Mouse (Mus musculus): Measurements from ENCODE around the gene Bcat1. TPM values are rescaled to one million over a fixed set of nuclear protein-coding genes. Genes with fewer than 3 reads are reported as not detected.

Bcat1 gene
- 1 to 10 TPM in 2 of 4 experiments, under 1 TPM in 2; 0.02 to 1.2 (median 0.80) TPM for total RNA-seq (2022)

DNA sequence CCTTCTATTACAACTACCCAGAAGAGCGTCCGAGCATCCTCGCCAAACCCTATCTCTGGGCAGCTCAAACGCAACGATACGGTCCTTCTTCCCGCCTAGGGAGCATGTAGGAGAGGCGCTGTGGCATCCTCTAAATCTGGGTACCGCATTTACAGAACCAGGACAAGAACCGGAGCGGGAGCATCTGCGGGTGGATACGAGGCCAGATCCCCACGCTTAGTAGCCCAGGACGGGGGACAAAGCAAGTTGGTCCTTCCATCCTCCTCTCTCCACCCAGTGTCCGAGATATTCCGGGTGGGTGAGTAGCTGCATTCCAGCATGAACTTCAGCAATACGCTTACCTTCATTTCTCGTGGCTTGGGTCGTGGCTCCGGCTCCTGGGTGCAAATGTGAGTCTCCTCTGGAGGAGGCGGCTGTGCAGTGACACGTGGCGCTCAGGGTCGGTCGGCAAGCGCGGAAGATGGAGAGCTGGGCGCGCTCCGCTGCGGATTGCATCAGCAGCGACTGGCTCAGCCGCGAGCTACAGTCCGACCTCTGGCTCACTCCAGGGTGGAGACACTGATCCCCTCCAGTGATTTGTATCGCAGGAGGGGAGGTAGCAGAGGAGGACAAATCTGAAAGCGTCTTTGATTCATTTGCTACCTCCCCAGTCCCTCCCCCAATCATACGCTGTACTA, at the start of gene Bcat1:
Bcat1 (minus strand) TSS at position 637 of the 677 bp plus-strand sequence.
- no peak for DNase-seq (ENCODE audit: low spot score in 2 of 2)

DNA sequence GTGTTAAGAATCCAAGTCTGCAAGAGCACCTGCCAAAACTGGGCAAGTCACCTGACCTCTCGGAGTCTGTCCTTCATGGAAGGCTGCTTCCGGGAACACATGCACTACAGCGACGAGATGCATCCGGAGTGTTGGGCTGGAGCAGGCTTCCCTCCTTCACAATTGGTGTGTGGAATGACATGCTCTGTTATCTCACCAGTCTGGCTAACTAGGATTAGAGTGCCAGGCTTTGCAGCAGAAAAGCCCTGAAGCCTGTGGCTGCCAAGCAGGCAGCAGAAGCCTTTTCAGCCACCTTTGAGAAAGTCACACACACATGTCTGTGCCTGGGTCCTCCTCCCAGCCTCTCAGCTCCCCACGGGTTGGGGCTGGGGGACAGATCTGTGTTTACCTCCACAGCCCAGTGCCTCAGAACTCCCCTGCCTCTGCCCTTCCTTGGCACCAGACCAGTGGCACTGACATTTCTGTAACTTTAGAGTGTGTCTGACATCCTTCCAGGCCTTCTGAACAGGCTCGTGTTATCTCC, 49.7 kb upstream of the Bcat1 start:
- DNase-seq (ENCODE audit: low spot score in 2 of 2) = peak; percentile 11 to 49

DNA sequence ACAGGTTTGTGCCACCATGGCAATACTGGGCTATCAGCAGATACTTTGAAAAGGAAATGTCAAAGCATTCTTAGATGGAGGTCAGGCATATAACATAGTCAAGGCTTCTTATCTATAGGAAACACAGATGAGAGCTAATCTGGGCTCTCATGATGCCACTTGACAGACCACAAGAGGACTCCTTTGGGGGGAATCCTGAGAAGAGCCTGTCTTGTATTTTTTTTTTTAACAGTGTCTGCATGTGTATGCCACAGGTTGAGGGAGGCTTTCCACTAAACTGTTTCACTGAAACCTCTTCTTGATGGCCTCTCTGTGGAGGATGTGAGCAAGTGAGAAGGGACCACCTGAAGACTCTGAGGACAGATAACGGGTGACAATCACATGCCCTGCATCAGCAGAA, 48.6 kb upstream of the Bcat1 start:
- DNase-seq (ENCODE audit: low spot score in 2 of 2) = no peak

DNA sequence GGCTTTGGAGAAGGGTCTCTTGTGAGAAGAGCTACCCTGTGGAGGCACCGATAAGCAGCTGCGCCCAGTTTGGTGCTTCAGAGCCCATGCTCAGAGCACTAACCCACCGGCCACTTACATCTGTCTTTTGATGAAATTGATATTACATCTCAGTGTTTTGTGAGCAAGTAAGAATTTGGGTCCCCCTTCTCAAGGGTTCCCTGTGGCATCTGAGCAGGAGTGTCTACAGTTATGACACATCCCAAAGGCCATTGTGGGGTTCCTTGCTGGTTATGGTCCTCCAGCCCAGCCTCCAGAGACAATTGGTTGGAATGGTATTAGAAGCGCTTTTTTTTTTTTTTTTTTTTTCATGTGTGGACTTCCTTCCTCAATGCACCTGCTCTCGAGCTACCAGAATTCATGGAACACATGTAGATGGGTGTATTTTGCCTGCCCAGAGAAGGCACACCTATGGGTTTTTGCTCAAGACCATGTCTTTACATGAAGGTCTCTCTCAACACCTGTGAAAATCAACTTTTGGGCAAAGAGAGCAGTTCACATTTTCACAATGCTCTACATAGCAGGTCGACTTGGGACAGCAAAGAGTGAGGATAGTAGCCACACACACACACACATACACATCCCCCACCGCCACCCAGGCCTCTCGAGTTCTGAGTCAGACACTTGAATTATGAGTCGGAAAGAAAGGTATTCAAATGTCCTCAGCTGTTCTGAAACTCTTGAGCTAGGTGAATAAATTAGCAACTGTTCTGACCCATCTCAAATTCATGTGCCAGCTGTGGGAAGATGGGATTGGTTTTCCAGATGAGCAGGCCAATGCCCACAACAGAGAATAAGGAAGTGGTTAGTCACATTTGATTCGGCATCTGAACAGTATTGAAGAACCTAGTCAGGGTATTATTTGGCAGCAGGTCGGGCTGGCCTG, 47.4 kb upstream of the Bcat1 start:
- DNase-seq (ENCODE audit: low spot score in 2 of 2) = no peak

DNA sequence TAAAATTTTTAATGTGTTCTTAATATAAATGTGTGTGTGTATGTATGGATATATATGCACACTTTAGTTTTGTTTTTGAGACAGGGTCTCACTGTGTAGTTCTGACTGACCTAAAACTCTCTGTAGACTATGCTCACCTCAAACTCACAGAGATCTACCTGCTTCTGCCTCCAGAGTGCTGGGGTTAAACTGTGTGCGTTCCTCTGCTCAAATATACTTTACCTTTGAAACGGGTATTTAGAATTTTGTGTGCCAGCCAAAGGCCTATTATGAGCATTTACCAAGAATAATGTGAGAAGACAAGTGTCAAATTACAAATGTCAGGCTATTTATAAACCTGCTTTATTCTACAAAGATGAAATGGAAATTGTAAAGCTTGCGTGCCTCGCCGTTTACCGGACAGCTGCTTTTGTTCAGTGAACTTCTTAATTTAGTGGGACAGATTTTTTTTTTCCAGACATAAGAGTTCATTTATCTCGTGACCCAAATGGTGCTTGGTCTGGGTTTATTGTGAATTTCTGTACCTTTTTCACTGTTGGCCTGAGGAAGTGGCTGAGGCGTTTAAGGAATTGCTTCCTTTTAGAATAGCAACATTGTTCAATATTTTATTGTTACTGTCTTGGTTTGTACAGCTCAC, 46.6 kb upstream of the Bcat1 start:
- DNase-seq (ENCODE audit: low spot score in 2 of 2) = no peak

DNA sequence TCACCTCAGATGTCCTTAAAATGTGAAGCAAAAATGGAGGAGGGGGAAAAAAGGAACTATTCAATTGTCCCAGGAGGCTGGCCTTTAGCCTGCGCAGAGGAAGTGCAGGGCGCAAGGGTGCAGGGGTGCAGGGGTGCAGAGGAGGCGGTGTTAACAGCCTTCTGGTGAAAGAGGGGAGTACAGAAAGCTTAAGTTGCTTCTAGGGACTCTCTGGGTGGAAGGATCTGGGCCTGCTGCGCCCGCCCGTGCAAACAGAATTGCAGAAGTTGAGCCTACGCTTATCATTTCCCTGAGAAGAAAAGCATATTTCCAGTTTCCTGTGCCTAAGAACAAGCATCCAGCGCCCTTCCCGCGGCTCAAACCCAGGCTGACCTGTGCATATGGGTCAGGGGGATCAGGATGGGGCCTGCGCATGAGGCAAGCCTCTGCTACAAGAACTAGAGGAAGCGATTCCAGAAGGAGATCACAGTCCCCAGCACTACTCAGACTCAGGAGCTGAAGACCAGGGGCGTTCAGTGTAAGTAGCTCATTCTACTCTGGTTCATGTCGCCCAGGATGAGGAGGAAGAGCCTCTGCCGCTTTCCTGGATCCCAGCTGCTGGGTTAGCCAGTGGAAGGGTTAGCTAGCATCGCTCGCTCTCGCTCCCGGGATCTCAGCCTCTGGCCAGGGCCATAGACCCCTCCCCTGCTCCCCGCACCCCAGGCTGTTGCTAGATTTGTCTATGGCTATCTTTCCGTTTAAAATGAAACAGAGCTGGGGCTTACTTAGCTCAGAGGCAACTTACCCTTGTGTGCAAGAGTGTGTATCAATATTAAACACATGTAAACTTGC, 45.8 kb upstream of the Bcat1 start:
- DNase-seq (ENCODE audit: low spot score in 2 of 2) = no peak

DNA sequence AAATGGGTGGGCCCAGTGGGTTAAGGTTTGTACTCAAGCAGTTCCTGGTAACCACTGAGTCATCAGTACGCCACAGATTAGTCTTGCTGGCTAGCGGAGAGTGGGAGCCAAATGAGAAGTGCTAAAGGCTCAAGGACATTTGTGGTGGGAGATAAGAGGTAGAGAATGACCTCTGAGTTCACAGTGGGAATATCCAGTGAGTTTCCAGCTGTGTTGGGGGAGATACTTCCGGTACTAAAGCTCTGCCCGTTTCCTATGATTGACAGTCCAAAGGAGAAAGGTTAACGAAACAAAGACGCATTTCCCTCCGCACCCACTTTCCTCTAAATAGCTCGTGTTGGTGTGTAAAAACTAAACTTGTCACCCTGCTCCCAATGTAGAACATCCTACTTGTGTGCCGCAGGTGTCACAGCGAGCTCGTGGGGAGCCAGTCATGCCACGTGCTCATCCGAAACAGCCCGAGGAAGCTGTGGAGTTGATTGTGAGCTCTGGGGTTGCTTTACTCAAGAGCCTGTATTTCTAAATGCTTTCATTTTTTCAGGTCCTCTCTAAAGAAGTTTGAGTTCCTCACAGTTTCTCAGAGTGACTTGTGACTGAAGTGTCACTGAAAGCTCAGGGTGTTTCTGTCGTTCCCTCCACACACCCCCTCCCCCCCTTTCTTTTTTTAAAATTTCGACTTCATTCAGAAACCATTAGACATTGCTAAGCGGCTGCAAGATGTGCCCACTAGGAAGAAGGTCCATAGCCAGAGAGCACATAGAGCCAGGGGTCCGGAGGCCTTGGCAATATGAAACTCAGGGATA, 45.0 kb upstream of the Bcat1 start:
- DNase-seq (ENCODE audit: low spot score in 2 of 2) = no peak

DNA sequence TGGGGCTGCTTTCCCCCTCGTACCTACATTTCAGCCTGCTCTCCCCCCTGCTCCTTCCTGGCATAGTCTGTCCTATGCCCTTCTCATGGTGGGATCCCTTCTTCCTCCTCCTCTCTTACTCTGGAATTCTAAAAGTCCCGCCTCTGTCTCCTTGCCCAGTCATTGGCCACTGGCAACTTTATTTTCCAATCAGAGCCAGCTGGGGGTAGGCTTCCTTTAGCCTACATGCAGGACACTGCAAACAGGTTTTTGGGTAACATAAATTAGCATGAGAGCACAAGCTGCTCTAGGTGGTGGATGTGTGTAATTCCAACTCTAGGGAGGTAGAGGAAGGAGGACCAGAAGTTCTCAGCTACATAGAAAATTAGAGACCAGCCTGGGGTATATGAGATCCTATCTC, 44.1 kb upstream of the Bcat1 start:
- DNase-seq (ENCODE audit: low spot score in 2 of 2) = no peak

DNA sequence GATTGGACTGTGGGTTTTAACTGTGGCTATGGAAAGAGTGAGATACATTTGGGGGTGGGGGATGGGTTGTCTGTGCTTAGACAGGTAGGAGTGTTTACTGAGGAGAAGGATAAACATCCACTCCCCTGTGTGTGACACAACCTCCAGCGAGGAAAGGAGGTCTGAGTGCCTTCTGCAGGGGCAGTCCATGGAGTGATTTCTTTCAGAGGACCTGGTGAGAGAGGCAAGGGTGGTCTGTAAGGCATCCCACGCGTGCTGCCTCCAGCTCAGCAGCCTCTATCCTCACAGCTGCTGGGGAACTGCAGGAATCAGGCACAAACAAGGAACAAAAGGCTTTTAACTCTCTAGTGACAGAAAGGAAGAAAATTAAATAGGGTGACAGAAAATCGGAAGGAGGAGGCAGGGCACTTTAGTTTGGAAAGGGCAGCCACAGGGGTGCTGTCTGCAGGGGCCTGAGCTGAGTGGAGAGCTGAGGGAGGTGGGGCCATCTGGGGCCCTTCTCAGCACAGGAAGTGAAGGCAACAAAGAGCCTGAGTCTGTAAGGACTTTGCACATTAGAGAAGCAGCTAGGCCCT, 40.2 kb upstream of the Bcat1 start:
- DNase-seq (ENCODE audit: low spot score in 2 of 2) = no peak

DNA sequence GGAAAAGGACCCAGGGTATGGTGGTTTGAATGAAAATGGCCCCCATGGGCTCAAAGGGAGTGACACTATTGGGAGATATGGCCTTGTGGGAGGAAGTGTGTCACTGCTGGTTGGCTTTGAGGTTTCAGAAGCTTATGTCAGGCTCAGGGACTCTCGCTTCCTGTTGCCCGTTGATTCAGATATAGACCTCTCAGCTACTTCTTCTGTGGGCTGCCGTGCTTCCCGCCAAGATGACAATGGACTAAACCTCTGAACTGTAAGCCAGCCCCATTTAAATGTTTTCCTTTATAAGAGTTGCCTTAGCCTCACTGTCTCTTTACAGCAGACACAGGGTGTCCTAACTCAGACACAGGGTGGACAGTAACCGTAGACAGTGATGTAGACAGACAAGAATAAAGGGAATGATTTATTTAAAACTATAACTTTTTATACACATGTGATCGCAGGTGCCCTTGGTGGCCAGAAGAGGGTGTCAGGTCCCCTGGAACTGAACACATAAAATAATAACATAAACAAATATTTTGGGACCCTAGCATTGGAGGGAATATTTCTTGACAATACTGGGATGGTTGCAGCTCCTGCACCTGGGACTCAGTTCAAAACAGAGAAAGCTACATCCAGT, 39.6 kb upstream of the Bcat1 start, which contains the start of gene Lrmp:
Lrmp (plus strand) TSS at position 178 of the 622 bp plus-strand sequence.
- no peak for DNase-seq (ENCODE audit: low spot score in 2 of 2)

DNA sequence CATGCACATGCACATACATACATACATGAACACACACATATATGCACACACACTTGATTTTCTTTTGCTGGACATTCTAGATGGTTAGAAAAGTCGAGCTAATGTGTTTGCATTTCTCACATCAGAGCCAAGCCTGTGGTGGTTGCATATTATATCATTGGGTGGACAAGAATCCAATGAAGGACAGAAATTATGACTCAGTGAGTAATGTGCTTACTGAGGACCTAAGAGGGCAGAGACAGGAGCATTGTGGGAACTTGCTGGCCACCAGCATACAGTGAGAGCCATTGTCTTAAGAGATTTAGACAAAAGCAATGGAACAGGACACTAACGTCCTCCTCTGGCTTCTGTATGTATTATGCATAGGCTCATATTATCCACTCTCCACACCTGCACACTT, 38.6 kb upstream of the Bcat1 start:
- no peak for DNase-seq (ENCODE audit: low spot score in 2 of 2)

DNA sequence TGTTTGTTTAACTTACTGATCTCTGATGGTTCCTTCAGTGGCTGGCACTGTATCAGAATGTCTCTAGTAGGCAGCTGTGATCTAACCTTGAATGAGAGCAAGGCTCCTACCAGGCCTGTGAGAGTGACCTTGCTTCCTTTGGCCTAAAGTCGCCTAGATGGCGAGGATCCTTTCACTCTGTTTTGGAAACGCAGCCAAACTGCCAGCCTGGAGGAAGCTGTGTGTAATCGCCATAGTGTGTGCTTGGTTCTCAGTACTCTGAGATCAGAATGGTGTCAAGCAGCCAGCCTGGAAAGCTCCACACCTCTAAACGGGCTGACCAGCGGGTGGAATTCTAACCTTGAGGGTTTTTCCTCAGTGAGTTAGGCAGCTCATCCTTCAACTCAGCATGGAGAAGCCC, 36.9 kb upstream of the Bcat1 start:
- no peak for DNase-seq (ENCODE audit: low spot score in 2 of 2)

DNA sequence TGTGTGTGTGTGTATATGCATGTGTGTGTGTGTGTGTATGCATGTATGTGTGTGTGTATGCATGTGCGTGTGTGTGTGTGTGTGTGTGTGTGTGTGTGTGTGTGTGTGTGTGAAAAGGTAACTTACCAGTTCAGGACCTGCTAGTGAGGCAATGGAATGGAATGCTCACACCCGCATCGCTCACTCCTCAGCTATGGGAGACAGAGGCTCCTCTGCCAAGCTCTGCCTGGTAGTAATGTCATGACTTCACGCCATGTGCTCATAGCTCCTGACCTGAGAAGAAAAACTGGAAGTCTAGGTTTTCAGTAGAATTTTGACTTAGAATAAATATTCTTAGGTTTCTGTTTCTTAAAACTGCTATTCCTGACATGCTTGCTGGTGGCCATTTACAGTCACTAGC, 34.8 kb upstream of the Bcat1 start:
- DNase-seq (ENCODE audit: low spot score in 2 of 2) = no peak

DNA sequence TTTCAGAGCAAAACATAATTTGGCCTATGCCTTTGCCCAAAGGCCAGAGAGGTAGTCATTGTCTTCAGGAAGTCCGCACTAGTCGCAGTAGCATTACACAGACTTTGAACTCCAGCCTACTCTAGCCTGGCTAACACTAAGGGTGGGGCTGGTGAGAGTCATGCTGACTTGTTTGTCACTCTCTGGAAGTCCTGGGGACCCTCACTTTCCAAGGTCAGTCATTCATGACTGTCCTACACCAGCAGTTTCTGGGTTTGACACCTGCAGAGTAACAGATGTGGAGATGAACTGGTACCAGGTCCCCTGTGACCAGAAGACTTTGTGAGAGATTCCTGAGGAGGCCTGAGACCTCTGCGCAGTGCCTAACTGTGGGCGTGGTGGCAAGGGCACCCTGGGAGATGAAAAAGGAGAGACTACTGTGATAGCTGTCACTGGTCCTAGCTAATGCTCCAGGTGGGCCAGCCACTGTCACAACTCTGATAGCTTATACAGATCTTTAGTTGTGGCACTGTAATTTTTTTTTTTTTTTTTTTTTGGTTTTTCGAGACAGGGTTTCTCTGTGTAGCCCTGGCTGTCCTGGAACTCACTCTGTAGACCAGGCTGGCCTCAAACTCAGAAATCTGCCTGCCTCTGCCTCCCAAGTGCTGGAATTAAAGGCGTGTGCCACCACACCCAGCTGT, 30.3 kb upstream of the Bcat1 start:
- DNase-seq (ENCODE audit: low spot score in 2 of 2) = no peak

DNA sequence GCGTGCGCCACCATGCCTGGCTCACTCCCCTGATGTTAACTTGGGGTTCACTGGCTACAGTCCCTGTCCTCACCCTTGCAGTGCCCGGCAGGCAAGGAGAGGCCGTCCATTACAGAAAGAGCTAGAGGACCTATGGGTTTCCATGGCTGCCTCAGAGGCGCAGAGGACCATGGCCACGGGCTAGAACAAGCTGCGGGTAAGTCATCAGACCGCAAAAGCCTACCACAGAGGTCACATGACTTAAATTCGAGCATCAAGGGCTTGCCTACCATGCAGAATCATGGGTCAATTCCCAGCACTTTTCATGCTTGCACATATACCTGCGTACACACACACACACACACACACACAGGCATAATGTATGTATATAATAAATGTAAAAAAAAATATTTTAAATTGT, 29.5 kb upstream of the Bcat1 start:
- no peak for DNase-seq (ENCODE audit: low spot score in 2 of 2)

DNA sequence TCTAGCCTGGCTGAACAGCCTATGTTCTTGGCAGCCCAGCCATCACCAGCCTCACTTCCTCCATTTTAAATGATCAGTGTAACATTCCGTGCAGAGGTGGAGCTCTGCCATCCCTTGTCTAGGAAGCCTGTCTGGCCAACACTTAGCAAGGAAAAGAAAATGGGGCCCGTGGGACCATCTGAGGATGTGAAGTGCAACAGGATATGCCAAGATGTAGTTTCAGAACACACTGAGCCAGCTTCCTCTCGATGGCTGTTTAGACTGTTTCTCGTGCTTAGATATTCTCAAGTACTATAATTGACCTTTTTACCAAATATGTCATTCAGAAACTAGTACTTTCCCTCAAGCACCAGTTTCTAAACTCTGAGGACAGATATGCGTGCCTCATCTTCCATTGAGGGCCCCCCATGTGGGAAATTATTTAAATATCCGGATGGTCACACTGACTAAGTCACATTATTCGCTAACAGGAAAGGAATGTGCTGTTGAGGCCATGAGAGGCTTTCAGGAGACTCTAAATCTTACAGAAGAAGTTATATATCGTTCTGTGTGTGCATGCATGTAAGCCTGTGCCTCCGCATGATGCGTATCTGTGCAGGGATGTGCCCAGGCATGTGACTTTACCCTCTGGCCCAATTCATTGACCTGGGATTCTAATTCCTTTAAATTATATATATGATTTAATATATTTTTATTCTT, 28.4 kb upstream of the Bcat1 start:
- DNase-seq (ENCODE audit: low spot score in 2 of 2) = no peak

DNA sequence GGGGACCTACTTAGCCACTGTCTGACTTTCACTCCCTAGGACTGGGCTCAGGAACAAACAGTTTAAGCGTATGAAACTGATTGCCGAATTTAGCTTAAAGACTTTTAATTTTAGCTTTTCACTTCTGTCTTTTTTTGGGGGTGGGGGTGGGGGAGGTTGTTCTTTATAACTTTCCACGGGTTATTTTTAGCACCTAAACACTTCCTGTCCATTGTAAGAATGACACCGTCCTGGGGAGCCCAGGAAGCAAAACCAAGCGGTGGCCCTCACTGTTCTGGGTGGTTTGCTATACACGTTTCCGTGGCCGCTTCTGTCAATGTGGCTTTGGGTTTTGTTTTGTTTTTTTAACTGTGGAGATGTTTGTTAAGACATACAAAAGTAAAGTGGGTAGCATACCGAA, 24.9 kb upstream of the Bcat1 start:
- DNase-seq (ENCODE audit: low spot score in 2 of 2) = no peak

DNA sequence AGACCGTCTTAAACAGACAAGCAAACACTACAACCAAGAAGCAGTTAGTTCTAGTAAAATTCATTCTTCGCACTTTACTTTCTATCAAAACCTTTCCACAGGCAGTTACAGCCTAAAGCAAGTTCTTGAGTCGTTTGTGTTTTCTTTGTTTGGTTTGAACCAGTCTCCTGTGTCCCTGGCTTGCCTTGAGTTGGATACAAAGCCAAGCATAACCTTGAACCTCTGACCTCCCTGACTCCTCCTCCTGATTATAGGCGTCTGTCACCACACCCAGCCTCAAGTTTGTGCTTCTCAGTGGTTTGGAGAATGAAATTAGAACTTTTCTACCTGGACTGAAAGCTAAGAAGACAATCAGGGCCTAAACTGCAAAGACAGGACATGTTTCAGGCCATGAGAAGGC, 18.4 kb upstream of the Bcat1 start:
- DNase-seq (ENCODE audit: low spot score in 2 of 2) = no peak
